Mouse (Mus musculus): ENCODE data around the gene Dnm3.

The Dnm3 gene

GRCm38 (mm10) chr1:162108181-162108671, 369.6 kb downstream of the Dnm3 start:
- no peak for DNase-seq (ENCODE audit: low spot score)

- DNase-seq (ENCODE audit: low spot score), result no peak
These were observed 370.7 kb downstream of the Dnm3 start for GRCm38 (mm10) chr1:162107011-162107606.

GRCm38 (mm10) chr1:162100961-162101830, 376.6 kb downstream of the Dnm3 start:
- no peak for DNase-seq (ENCODE audit: low spot score)

GRCm38 (mm10) chr1:162100033-162100820, 377.6 kb downstream of the Dnm3 start:
- no peak for DNase-seq (ENCODE audit: low spot score)

GRCm38 (mm10) chr1:162099203-162099602, 378.6 kb downstream of the Dnm3 start:
- no peak for DNase-seq (ENCODE audit: low spot score)

- DNase-seq (ENCODE audit: low spot score), result no peak
These were observed 383.1 kb downstream of the Dnm3 start for GRCm38 (mm10) chr1:162094523-162095272.

GRCm38 (mm10) chr1:162093806-162094522, 383.9 kb downstream of the Dnm3 start:
- DNase-seq (ENCODE audit: low spot score), result no peak

GRCm38 (mm10) chr1:162092899-162093659, 384.8 kb downstream of the Dnm3 start:
- DNase-seq (ENCODE audit: low spot score), result no peak

- no peak for DNase-seq (ENCODE audit: low spot score)
These were observed 385.4 kb downstream of the Dnm3 start for GRCm38 (mm10) chr1:162092401-162092800.

GRCm38 (mm10) chr1:162083886-162084478, 393.9 kb downstream of the Dnm3 start:
- DNase-seq (ENCODE audit: low spot score), result no peak

GRCm38 (mm10) chr1:162083354-162083753, 394.5 kb downstream of the Dnm3 start:
- no peak for DNase-seq (ENCODE audit: low spot score)

GRCm38 (mm10) chr1:162082711-162083110, 395.1 kb downstream of the Dnm3 start:
- no peak for DNase-seq (ENCODE audit: low spot score)

- no peak for DNase-seq (ENCODE audit: low spot score)
These were observed 396.0 kb downstream of the Dnm3 start for GRCm38 (mm10) chr1:162081693-162082372.

GRCm38 (mm10) chr1:162079989-162080388, 397.8 kb downstream of the Dnm3 start:
- no peak for DNase-seq (ENCODE audit: low spot score)

GRCm38 (mm10) chr1:162077454-162077853, 400.4 kb downstream of the Dnm3 start:
- no peak for DNase-seq (ENCODE audit: low spot score)

- DNase-seq (ENCODE audit: low spot score), result no peak
These were observed 401.2 kb downstream of the Dnm3 start for GRCm38 (mm10) chr1:162076581-162077001.

GRCm38 (mm10) chr1:162075831-162076230, 402.0 kb downstream of the Dnm3 start:
- DNase-seq (ENCODE audit: low spot score), result no peak

GRCm38 (mm10) chr1:162075416-162075815, 402.4 kb downstream of the Dnm3 start:
- no peak for DNase-seq (ENCODE audit: low spot score)

Data from ovary, postnatal 14 days (tissue).